Mouse (Mus musculus) hindbrain, embryonic 14.5 days (tissue): ENCODE data around the gene Glo1. TPM values are rescaled to one million over a fixed set of nuclear protein-coding genes. Genes with fewer than 3 reads are reported as not detected.

Source experiments
- ATAC-seq: fragments of 200-750 bp; cut with Nextera tagmentation; 2 replicates; pipeline ENCODE4 v1.8.0; 2017; ENCODE audit warnings: moderate number of reproducible peaks, mild to moderate bottlenecking, moderate TSS enrichment, moderate library complexity; ENCODE audit not compliant: low FRiP score
- DNase-seq: peaks from one replicate; pipeline ENCODE4 v3.0.0-alpha.2; 2015; ENCODE audit warnings: low spot score
- H3K27ac ChIP-seq: fragments of 300-500 bp; sonication (generic); 2 replicates; pipeline ENCODE4 v1.5.1; 2014; ENCODE audit warnings: mild to moderate bottlenecking, moderate library complexity
- H3K27me3 ChIP-seq: fragments of 300-500 bp; sonication (generic); 2 replicates; pipeline ENCODE4 v1.6.1; 2014; ENCODE audit warnings: mild to moderate bottlenecking, low read length, mixed read lengths; ENCODE audit not compliant: control insufficient read depth, insufficient read depth
- H3K36me3 ChIP-seq: fragments of 300-500 bp; sonication (generic); replicated peaks from 2 replicates; pipeline ENCODE4 v1.6.1; 2014; ENCODE audit not compliant: control insufficient read depth, insufficient read depth
- H3K4me1 ChIP-seq: fragments of 300-500 bp; sonication (generic); replicated peaks from 2 replicates; pipeline ENCODE4 v1.6.1; 2014; ENCODE audit warnings: antibody characterized with exemption, low read length, mixed read lengths; ENCODE audit not compliant: control insufficient read depth, insufficient read depth
- H3K4me2 ChIP-seq: fragments of 300-500 bp; sonication (generic); replicated peaks from 2 replicates; pipeline ENCODE4 v1.6.1; 2014; ENCODE audit warnings: mild to moderate bottlenecking, moderate library complexity
- H3K4me3 ChIP-seq: fragments of 300-500 bp; sonication (generic); replicated peaks from 2 replicates; pipeline ENCODE4 v1.5.1; 2014; ENCODE audit warnings: mild to moderate bottlenecking, low read length
- H3K9ac ChIP-seq: fragments of 300-500 bp; sonication (generic); 2 replicates; pipeline ENCODE4 v1.6.1; 2014
- H3K9me3 ChIP-seq: fragments of 300-500 bp; sonication (generic); 2 replicates; pipeline ENCODE4 v1.6.1; 2016; ENCODE audit warnings: low read length; ENCODE audit not compliant: control insufficient read depth
- WGBS: fragments of 180-500 bp; shearing (Covaris S2); extraction: QIAGEN DNeasy Blood & Tissue Kit; methylation state at CpG from one replicate; pipeline ENCODE4 v1.1.7; 2014; 5-methylcytosine and 5-hydroxymethylcytosine counted together
- polyA plus RNA-seq: library from polyadenylated mRNA; unstranded; fragments of >200 nt; fragmentation: Nextera tagmentation; extraction: Ambion mirVana; gene quantifications from 2 replicates; pipeline ENCODE4 v1.2.1, GENCODE M21; 2014

Gene Glo1
- polyA plus RNA-seq, 1 experiment from 2014 or later = 185 TPM

- Histone ChIP-seq H3K4me2 (no peak overlapping the region), H3K27ac (no peak overlapping the region)
Observed at GRCm38 (mm10) chr17:30563484-30564075, 63.1 kb downstream of the Glo1 start.

GRCm38 (mm10) chr17:30562770-30563169, 63.9 kb downstream of the Glo1 start:
- no peak overlapping the region for H3K27ac ChIP-seq
- 88% methylated on average over 2 of the region's 2 CpGs for WGBS

More at GRCm38 (mm10) chr17:30563484-30564075, 63.1 kb downstream of the Glo1 start:
- DNase-seq = no peak
- H3K27me3 ChIP-seq = no peaks in the 10 kb centered on the region
- no peaks in the 10 kb centered on the region; the same call in 1 of the 2 replicates for H3K4me1 ChIP-seq
- no peak overlapping the region for H3K9ac ChIP-seq
- 84% methylated on average over 6 of the region's 6 CpGs for WGBS
- no peaks in the 10 kb centered on the region for H3K9me3 ChIP-seq
- no peak for ATAC-seq
- no peaks in the 10 kb centered on the region for H3K36me3 ChIP-seq
- H3K4me3 ChIP-seq = no peak overlapping the region

GRCm38 (mm10) chr17:30559536-30559935, 67.1 kb downstream of the Glo1 start:
- H3K36me3 ChIP-seq = no peaks in the 10 kb centered on the region
- ATAC-seq = no peak
- H3K9me3 ChIP-seq = no peaks in the 10 kb centered on the region
- no peak for DNase-seq
- no peak overlapping the region for H3K4me3 ChIP-seq
- H3K27ac ChIP-seq = no peak overlapping the region
- H3K27me3 ChIP-seq = no peaks in the 10 kb centered on the region
- H3K9ac ChIP-seq = no peak overlapping the region
- WGBS = 42% methylated on average over 3 of the region's 3 CpGs
- no peak overlapping the region for H3K4me2 ChIP-seq
- H3K4me1 ChIP-seq = no peaks in the 10 kb centered on the region

More at GRCm38 (mm10) chr17:30562770-30563169, 63.9 kb downstream of the Glo1 start:
- H3K4me3 ChIP-seq = no peak overlapping the region
- no peaks in the 10 kb centered on the region; the same call in 1 of the 2 replicates for H3K4me1 ChIP-seq
- H3K4me2 ChIP-seq = no peak overlapping the region
- no peaks in the 10 kb centered on the region for H3K9me3 ChIP-seq
- no peak for ATAC-seq
- no peaks in the 10 kb centered on the region for H3K27me3 ChIP-seq
- H3K9ac ChIP-seq = no peak overlapping the region
- no peak for DNase-seq
- no peaks in the 10 kb centered on the region for H3K36me3 ChIP-seq

GRCm38 (mm10) chr17:30558623-30559022, 68.0 kb downstream of the Glo1 start:
- no peak overlapping the region for H3K9ac ChIP-seq
- ATAC-seq = no peak
- WGBS = 84% methylated on average over 2 of the region's 2 CpGs

GRCm38 (mm10) chr17:30556512-30556911, 70.2 kb downstream of the Glo1 start:
- ATAC-seq = no peak
- Histone ChIP-seq H3K36me3 (no peaks in the 10 kb centered on the region), H3K27ac (no peak overlapping the region), H3K4me1 (no peaks in the 10 kb centered on the region), H3K4me2 (no peak overlapping the region), H3K4me3 (no peak overlapping the region), H3K27me3 (no peaks in the 10 kb centered on the region), H3K9ac (no peak overlapping the region), H3K9me3 (no peaks in the 10 kb centered on the region)
- DNase-seq = no peak
- WGBS = 91% methylated on average over 3 of the region's 3 CpGs

More at GRCm38 (mm10) chr17:30558623-30559022, 68.0 kb downstream of the Glo1 start:
- no peak overlapping the region for H3K4me3 ChIP-seq
- DNase-seq = no peak
- no peaks in the 10 kb centered on the region for H3K4me1 ChIP-seq
- H3K9me3 ChIP-seq = no peaks in the 10 kb centered on the region
- no peaks in the 10 kb centered on the region for H3K36me3 ChIP-seq
- no peak overlapping the region for H3K4me2 ChIP-seq
- no peak overlapping the region for H3K27ac ChIP-seq
- no peaks in the 10 kb centered on the region for H3K27me3 ChIP-seq

- H3K27ac ChIP-seq = no peak overlapping the region
- H3K9ac ChIP-seq = no peak overlapping the region
- no peaks in the 10 kb centered on the region for H3K9me3 ChIP-seq
- H3K4me3 ChIP-seq = no peak overlapping the region
- no peaks in the 10 kb centered on the region for H3K36me3 ChIP-seq
- no peaks in the 10 kb centered on the region for H3K4me1 ChIP-seq
- no peaks in the 10 kb centered on the region for H3K27me3 ChIP-seq
- no peak for ATAC-seq
- no peak overlapping the region for H3K4me2 ChIP-seq
- 89% methylated on average over 4 of the region's 4 CpGs for WGBS
- no peak for DNase-seq
Observed at GRCm38 (mm10) chr17:30553027-30553937, 73.4 kb downstream of the Glo1 start.

GRCm38 (mm10) chr17:30550774-30551107, 75.9 kb downstream of the Glo1 start:
- Histone ChIP-seq H3K9ac (no peak overlapping the region), H3K36me3 (no peaks in the 10 kb centered on the region), H3K4me2 (no peak overlapping the region), H3K27ac (no peak overlapping the region), H3K4me1 (peaks cover 5% of the 10 kb centered on the region), H3K27me3 (no peaks in the 10 kb centered on the region), H3K9me3 (no peaks in the 10 kb centered on the region), H3K4me3 (no peak overlapping the region)
- WGBS = 32% methylated on average over 1 of the region's 1 CpGs
- DNase-seq (no peak), ATAC-seq (no peak)

- no peak overlapping the region for H3K27ac ChIP-seq
- H3K4me1 ChIP-seq = peaks cover 5% of the 10 kb centered on the region
- no peaks in the 10 kb centered on the region for H3K36me3 ChIP-seq
- ATAC-seq (no peak), DNase-seq (no peak)
- no peaks in the 10 kb centered on the region for H3K9me3 ChIP-seq
- H3K4me3 ChIP-seq = no peak overlapping the region
- no peak overlapping the region for H3K9ac ChIP-seq
- H3K27me3 ChIP-seq = no peaks in the 10 kb centered on the region
- no peak overlapping the region for H3K4me2 ChIP-seq
- WGBS = 55% methylated on average over 9 of the region's 9 CpGs
Observed at GRCm38 (mm10) chr17:30549899-30550773, 76.5 kb downstream of the Glo1 start.

- DNase-seq (peak; percentile 56), ATAC-seq (no peak)
- 52% methylated on average over 8 of the region's 8 CpGs for WGBS
- no peak overlapping the region for H3K4me2 ChIP-seq
- no peaks in the 10 kb centered on the region for H3K9me3 ChIP-seq
- H3K4me1 ChIP-seq = peaks cover 26% of the 10 kb centered on the region
- no peak overlapping the region for H3K9ac ChIP-seq
- H3K36me3 ChIP-seq = no peaks in the 10 kb centered on the region
- H3K27ac ChIP-seq = no peak overlapping the region
- H3K4me3 ChIP-seq = no peak overlapping the region
- no peaks in the 10 kb centered on the region for H3K27me3 ChIP-seq
Observed at GRCm38 (mm10) chr17:30539098-30539497, 87.6 kb downstream of the Glo1 start.
